Mouse (Mus musculus): ENCODE measurements around the gene Lst1. TPM values are rescaled to one million over a fixed set of nuclear protein-coding genes. Genes with fewer than 3 reads are reported as not detected.

Gene Lst1
- polyA plus RNA-seq, 1 experiment from 2014 or later: 15.0 TPM

- TF ChIP-seq CTCF (IDR thresholded peaks at IDR 0.05; ENCODE audit: low read depth): no peak
- H3K9ac ChIP-seq (ENCODE audit: low read depth, low read length): no peak overlapping the region
- H3K36me3 ChIP-seq (ENCODE audit: insufficient read depth, low read length): peaks cover 93% of the 10 kb centered on the region
- H3K27ac ChIP-seq: no peak overlapping the region
- DNase-seq (ENCODE audit: low spot score) (no peak), ATAC-seq (replicated peaks; ENCODE audit: low FRiP score, low read depth) (no peak)
- no peaks in the 10 kb centered on the region for H3K27me3 ChIP-seq (ENCODE audit: insufficient read depth, low read length)
- no peak overlapping the region for H3K4me3 ChIP-seq (replicated peaks; ENCODE audit: low read depth, low read length)
- 83% methylated on average over 4 of the region's 4 CpGs for WGBS
- H3K9me3 ChIP-seq (replicated peaks; ENCODE audit: low read length): no peaks in the 10 kb centered on the region
- H3K4me2 ChIP-seq (ENCODE audit: low read length): no peak overlapping the region
- no peaks in the 10 kb centered on the region for H3K4me1 ChIP-seq (replicated peaks; ENCODE audit: insufficient read depth, low read length)
Measured at GRCm38 (mm10) chr17:35153931-35154330, 34.3 kb downstream of the Lst1 start.

- DNase-seq (ENCODE audit: low spot score): no peak
- no peak overlapping the region for H3K4me2 ChIP-seq (ENCODE audit: low read length)
- H3K9ac ChIP-seq (ENCODE audit: low read depth, low read length): no peak overlapping the region
- no peaks in the 10 kb centered on the region for H3K4me1 ChIP-seq (replicated peaks; ENCODE audit: insufficient read depth, low read length)
- TF ChIP-seq CTCF (IDR thresholded peaks at IDR 0.05; ENCODE audit: low read depth): no peak
- WGBS: 87% methylated on average over 9 of the region's 9 CpGs
- H3K36me3 ChIP-seq (ENCODE audit: insufficient read depth, low read length): peaks cover 93% of the 10 kb centered on the region
- no peak overlapping the region for H3K4me3 ChIP-seq (replicated peaks; ENCODE audit: low read depth, low read length)
- H3K27ac ChIP-seq: no peak overlapping the region
- no peaks in the 10 kb centered on the region for H3K9me3 ChIP-seq (replicated peaks; ENCODE audit: low read length)
- no peak for ATAC-seq (replicated peaks; ENCODE audit: low FRiP score, low read depth)
- no peaks in the 10 kb centered on the region for H3K27me3 ChIP-seq (ENCODE audit: insufficient read depth, low read length)
Measured at GRCm38 (mm10) chr17:35153077-35153476, 35.2 kb downstream of the Lst1 start.

- ATAC-seq (replicated peaks; ENCODE audit: low FRiP score, low read depth): no peak
- H3K9ac ChIP-seq (ENCODE audit: low read depth, low read length): no peak overlapping the region
- TF ChIP-seq CTCF (IDR thresholded peaks at IDR 0.05; ENCODE audit: low read depth): no peak
- peaks cover 90% of the 10 kb centered on the region for H3K36me3 ChIP-seq (ENCODE audit: insufficient read depth, low read length)
- no peak for DNase-seq (ENCODE audit: low spot score)
- H3K9me3 ChIP-seq (replicated peaks; ENCODE audit: low read length): no peaks in the 10 kb centered on the region
- no peak overlapping the region for H3K4me3 ChIP-seq (replicated peaks; ENCODE audit: low read depth, low read length)
- H3K4me2 ChIP-seq (ENCODE audit: low read length): no peak overlapping the region
- H3K27ac ChIP-seq: no peak overlapping the region
- H3K4me1 ChIP-seq (replicated peaks; ENCODE audit: insufficient read depth, low read length): no peaks in the 10 kb centered on the region
- no peaks in the 10 kb centered on the region for H3K27me3 ChIP-seq (ENCODE audit: insufficient read depth, low read length)
- WGBS: 84% methylated on average over 4 of the region's 4 CpGs
Measured at GRCm38 (mm10) chr17:35152121-35152520, 36.1 kb downstream of the Lst1 start.

GRCm38 (mm10) chr17:35147922-35148639 lies 40.2 kb downstream of the Lst1 start:
- TF ChIP-seq CTCF (IDR thresholded peaks at IDR 0.05; ENCODE audit: low read depth): no peak
- 61% methylated on average over 5 of the region's 5 CpGs for WGBS
- H3K27me3 ChIP-seq (ENCODE audit: insufficient read depth, low read length): no peaks in the 10 kb centered on the region
- no peaks in the 10 kb centered on the region for H3K4me1 ChIP-seq (replicated peaks; ENCODE audit: insufficient read depth, low read length)
- H3K36me3 ChIP-seq (ENCODE audit: insufficient read depth, low read length): peaks cover 87% of the 10 kb centered on the region
- 0 out of 2 replicates have a peak overlapping the region, but pooled peaks have one; percentile 19 for H3K27ac ChIP-seq
- ATAC-seq (replicated peaks; ENCODE audit: low FRiP score, low read depth) (no peak), DNase-seq (ENCODE audit: low spot score) (no peak)
- H3K9ac ChIP-seq (ENCODE audit: low read depth, low read length): no peak overlapping the region
- no peak overlapping the region for H3K4me3 ChIP-seq (replicated peaks; ENCODE audit: low read depth, low read length)
- no peak overlapping the region for H3K4me2 ChIP-seq (ENCODE audit: low read length)
- H3K9me3 ChIP-seq (replicated peaks; ENCODE audit: low read length): no peaks in the 10 kb centered on the region

- H3K4me3 ChIP-seq (replicated peaks; ENCODE audit: low read depth, low read length): no peak overlapping the region
- TF ChIP-seq CTCF (IDR thresholded peaks at IDR 0.05; ENCODE audit: low read depth): no peak
- no peaks in the 10 kb centered on the region for H3K9me3 ChIP-seq (replicated peaks; ENCODE audit: low read length)
- DNase-seq (ENCODE audit: low spot score): no peak
- 47% methylated on average over 3 of the region's 3 CpGs for WGBS
- H3K4me1 ChIP-seq (replicated peaks; ENCODE audit: insufficient read depth, low read length): no peaks in the 10 kb centered on the region
- no peak overlapping the region for H3K9ac ChIP-seq (ENCODE audit: low read depth, low read length)
- no peak for ATAC-seq (replicated peaks; ENCODE audit: low FRiP score, low read depth)
- H3K27me3 ChIP-seq (ENCODE audit: insufficient read depth, low read length): no peaks in the 10 kb centered on the region
- peaks cover 87% of the 10 kb centered on the region for H3K36me3 ChIP-seq (ENCODE audit: insufficient read depth, low read length)
- no peak overlapping the region for H3K4me2 ChIP-seq (ENCODE audit: low read length)
- no peak overlapping the region for H3K27ac ChIP-seq
Measured at GRCm38 (mm10) chr17:35147348-35147747, 40.9 kb downstream of the Lst1 start.

- Histone ChIP-seq H3K36me3 (ENCODE audit: insufficient read depth, low read length) (peaks cover 90% of the 10 kb centered on the region), H3K9ac (ENCODE audit: low read depth, low read length) (no peak overlapping the region), H3K27ac (no peak overlapping the region), H3K9me3 (replicated peaks; ENCODE audit: low read length) (no peaks in the 10 kb centered on the region), H3K27me3 (ENCODE audit: insufficient read depth, low read length) (no peaks in the 10 kb centered on the region), H3K4me3 (replicated peaks; ENCODE audit: low read depth, low read length) (no peak overlapping the region), H3K4me2 (ENCODE audit: low read length) (no peak overlapping the region), H3K4me1 (replicated peaks; ENCODE audit: insufficient read depth, low read length) (no peaks in the 10 kb centered on the region)
- TF ChIP-seq CTCF (IDR thresholded peaks at IDR 0.05; ENCODE audit: low read depth): no peak
- ATAC-seq (replicated peaks; ENCODE audit: low FRiP score, low read depth) (no peak), DNase-seq (ENCODE audit: low spot score) (no peak)
- 77% methylated on average over 5 of the region's 5 CpGs for WGBS
Measured at GRCm38 (mm10) chr17:35146139-35146538, 42.1 kb downstream of the Lst1 start.
